Mouse (Mus musculus): ENCODE data around the gene Ndufc1. TPM values are rescaled to one million over a fixed set of nuclear protein-coding genes. Genes with fewer than 3 reads are reported as not detected.
A peak's percentile ranks its signal among the peaks of the same experiment; 100 is the strongest.

The Ndufc1 gene
- total and polyA plus RNA-seq, 3 experiments: 115 to 207 TPM; not detected in 1

DNA sequence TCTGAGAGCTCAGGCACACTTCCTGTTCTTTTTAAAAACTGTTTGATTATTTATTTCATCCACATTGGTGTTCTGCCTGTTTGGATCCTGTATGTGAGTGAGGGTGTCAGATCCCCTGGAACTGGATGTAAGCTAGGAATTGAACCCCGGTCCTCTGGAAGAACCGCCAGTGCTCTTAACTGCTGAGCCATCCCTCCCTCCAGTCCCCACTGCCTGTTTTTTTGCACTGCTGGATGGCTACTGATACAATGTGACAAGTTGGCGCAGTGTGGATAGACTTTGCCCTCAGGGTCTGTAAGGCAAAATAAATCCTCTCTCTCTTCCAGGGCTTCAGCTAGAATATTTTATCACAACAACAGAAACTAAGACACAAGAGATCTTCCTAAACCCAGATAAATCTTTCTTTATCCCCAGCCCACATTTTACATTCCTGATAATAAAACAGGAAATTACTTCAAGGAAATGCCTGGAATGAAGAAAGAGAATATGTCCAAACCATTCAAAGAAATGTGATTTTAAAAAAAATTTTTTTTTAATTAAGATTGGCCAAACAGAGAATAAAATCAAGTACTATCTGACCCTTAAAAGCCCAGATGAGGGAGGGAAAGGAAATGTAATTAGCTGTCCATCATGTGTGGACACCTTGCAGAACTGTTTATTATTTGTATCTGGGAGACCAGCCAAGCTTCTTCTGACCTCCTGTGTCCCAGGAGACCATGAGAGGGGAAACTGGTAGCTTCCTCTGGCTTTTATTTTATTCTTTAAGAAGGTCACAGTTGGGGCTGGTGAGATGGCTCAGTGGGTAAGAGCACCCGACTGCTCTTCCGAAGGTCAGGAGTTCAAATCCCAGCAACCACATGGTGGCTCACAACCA is 28.8 kb downstream of the Ndufc1 start:
- H3K4me1 ChIP-seq (ENCODE audit: control insufficient read depth in 1 of 2, insufficient read depth in 2 of 2, low read length in 2 of 2): peaks cover 2 to 20% of the 10 kb centered on the region in 2 experiments
- no peak overlapping the region for H3K4me3 ChIP-seq (ENCODE audit: control insufficient read depth in 1 of 2, insufficient read depth in 1 of 2, low read depth in 2 of 2, low read length in 2 of 2)
- no peaks in the 10 kb centered on the region for H3K9me3 ChIP-seq (replicated peaks; ENCODE audit: insufficient read depth, low read length)
- H3K9ac ChIP-seq (ENCODE audit: control insufficient read depth, low read depth, low read length, poor library complexity, severe bottlenecking): peak overlapping the region; percentile 24; the same call in 1 of the 2 replicates
- H3K27ac ChIP-seq (ENCODE audit: control insufficient read depth, low read depth, low read length): peak overlapping the region; percentile 2; the same call in 1 of the 2 replicates
- peak; percentile 53 for DNase-seq (ENCODE audit: low read depth, low spot score)
- peaks cover 0 to 9% of the 10 kb centered on the region in 2 experiments; a peak in 2 of 4 replicates for H3K36me3 ChIP-seq (ENCODE audit: control insufficient read depth in 1 of 2, insufficient read depth in 2 of 2, low read length in 2 of 2)
- no peaks in the 10 kb centered on the region for H3K79me2 ChIP-seq (ENCODE audit: control insufficient read depth, insufficient read depth, low read length, poor library complexity)
- TF ChIP-seq HCFC1 (IDR thresholded peaks at IDR 0.05; ENCODE audit: low read depth, low read length): no peak
- TF ChIP-seq TAL1 (IDR thresholded peaks at IDR 0.05; ENCODE audit: low read length): 0 out of 2 replicates have a peak, but pooled peaks have one; percentile 15
- no peak for TF ChIP-seq MYB (IDR thresholded peaks at IDR 0.05; ENCODE audit: low read depth, low read length)
- TF ChIP-seq POLR2AphosphoS2 (IDR thresholded peaks at IDR 0.05; ENCODE audit: low read length): no peak
- no peak for TF ChIP-seq MAZ (IDR thresholded peaks at IDR 0.05; ENCODE audit: low read depth, low read length)
- TF ChIP-seq POLR2AphosphoS5 (IDR thresholded peaks at IDR 0.05; ENCODE audit: borderline replicate concordance, low read depth, low read length): no peak
- TF ChIP-seq MAFK (IDR thresholded peaks at IDR 0.05; ENCODE audit: borderline replicate concordance, low read depth, low read length): no peak
- no peak for TF ChIP-seq POLR2A (IDR thresholded peaks at IDR 0.05; ENCODE audit: control insufficient read depth in 1 of 2, insufficient read depth in 1 of 2, low read depth in 1 of 2, low read length in 2 of 2, poor library complexity in 1 of 2)
- TF ChIP-seq CTCF (IDR thresholded peaks at IDR 0.05 in 2 of 3, conservative IDR thresholded peaks at IDR 0.05 in 1 of 3; ENCODE audit: control insufficient read depth in 1 of 3, insufficient read depth in 1 of 3, low read depth in 2 of 3, low read length in 3 of 3, poor library complexity in 1 of 3, severe bottlenecking in 1 of 3): 0 out of 6 replicates have a peak, but pooled peaks of 1 of the 3 experiments have one; percentile 4
- TF ChIP-seq NRF1 (IDR thresholded peaks at IDR 0.05; ENCODE audit: insufficient read depth, low read depth, low read length, poor library complexity, severe bottlenecking): no peak
- no peak for TF ChIP-seq MXI1 (IDR thresholded peaks at IDR 0.05; ENCODE audit: low read depth, low read length)
- no peak for TF ChIP-seq GATA1 (IDR thresholded peaks at IDR 0.05; ENCODE audit: low read depth, low read length)
- TF ChIP-seq SIN3A (IDR thresholded peaks at IDR 0.05; ENCODE audit: low read length): no peak
- TF ChIP-seq ETS1 (IDR thresholded peaks at IDR 0.05; ENCODE audit: low read depth, low read length): no peak
- no peak for TF ChIP-seq TCF12 (IDR thresholded peaks at IDR 0.05; ENCODE audit: low read depth, low read length)
- no peak for TF ChIP-seq UBTF (IDR thresholded peaks at IDR 0.05; ENCODE audit: borderline replicate concordance, insufficient read depth, low read depth, low read length)
- TF ChIP-seq KAT2A (conservative IDR thresholded peaks at IDR 0.05; ENCODE audit: low read depth, low read length): no peak
- TF ChIP-seq TBP (IDR thresholded peaks at IDR 0.05; ENCODE audit: low read depth, low read length): peak; percentile 95
- no peak for TF ChIP-seq JUND (IDR thresholded peaks at IDR 0.05; ENCODE audit: low read depth, low read length)
- TF ChIP-seq ZC3H11A (IDR thresholded peaks at IDR 0.05; ENCODE audit: low read depth, low read length): no peak
- TF ChIP-seq ZKSCAN1 (IDR thresholded peaks at IDR 0.05; ENCODE audit: low read depth, low read length): no peak
- no peak for TF ChIP-seq EP300 (IDR thresholded peaks at IDR 0.05; ENCODE audit: low read depth in 1 of 2, low read length in 2 of 2)
- no peak for TF ChIP-seq E2F4 (IDR thresholded peaks at IDR 0.05; ENCODE audit: borderline replicate concordance, low read depth, low read length)
- TF ChIP-seq ELF1 (IDR thresholded peaks at IDR 0.05; ENCODE audit: low read depth, low read length): no peak
- TF ChIP-seq NELFE (IDR thresholded peaks at IDR 0.05; ENCODE audit: low read depth, low read length): no peak
- no peaks in the 10 kb centered on the region for H3K27me3 ChIP-seq (ENCODE audit: control insufficient read depth in 1 of 2, insufficient read depth in 2 of 2, low read length in 2 of 2)
